In the genomic region with DNA sequence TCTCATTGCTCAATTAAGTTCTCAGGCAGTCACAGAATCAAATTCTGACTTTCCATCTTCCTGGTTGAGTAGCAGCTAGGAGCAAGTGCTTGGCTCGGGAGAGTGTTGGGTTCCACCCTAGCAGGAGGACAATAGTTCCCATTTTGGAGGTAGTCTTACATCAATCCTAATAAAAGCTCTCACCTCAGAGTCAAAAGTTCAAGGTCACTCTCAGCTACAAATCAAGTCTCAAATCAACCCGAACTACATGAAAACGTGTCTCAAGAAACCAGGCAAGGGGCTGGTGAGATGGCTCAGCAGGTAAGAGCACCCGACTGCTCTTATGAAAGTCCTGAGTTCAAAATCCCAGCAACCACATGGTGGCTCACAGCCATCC, we compare ENCODE assay signal across 24 mouse cellular contexts.
"Had no signal": no experiment of that assay in that cellular context is flagged by ENCODE, and none has a peak within 500 bp of the region (broad histone marks: within the 10 kb centered on the region; RNA-seq: fewer than 3 reads in every experiment).

No protein-coding gene starts in this region.

- H3K27ac ChIP-seq: heart, adult 2 months; heart, embryonic 13.5 days; heart, embryonic 15.5 days; hindbrain, embryonic 13.5 days; hindbrain, embryonic 15.5 days; hindbrain, postnatal 0 days; kidney, embryonic 15.5 days; kidney, postnatal 0 days; limb, embryonic 12.5 days; liver, embryonic 13.5 days had no signal

- H3K9me3 ChIP-seq: heart, embryonic 13.5 days; heart, embryonic 15.5 days; hindbrain, embryonic 13.5 days; hindbrain, embryonic 15.5 days; kidney, embryonic 15.5 days; limb, embryonic 12.5 days; liver, embryonic 13.5 days had no signal

- DNase-seq: gastrocnemius, postnatal 14 days; gastrocnemius, postnatal 36 days; heart, adult 11 months; heart, adult 2 months; heart, postnatal 14 days; heart, postnatal 36 days; kidney, adult 11 months; kidney, adult 2 months; kidney, adult 9 months; kidney, postnatal 14 days; kidney, postnatal 36 days; layer of hippocampus, adult 9-11 months; layer of hippocampus, postnatal 36 days; left cerebral cortex, postnatal 4 days; liver; liver, embryonic 13.5 days had no signal

- H3K4me3 ChIP-seq: heart, adult 2 months; heart, embryonic 13.5 days; heart, embryonic 15.5 days; hindbrain, embryonic 13.5 days; hindbrain, embryonic 15.5 days; kidney, embryonic 15.5 days; limb, embryonic 12.5 days; liver, embryonic 13.5 days had no signal

- H3K27me3 ChIP-seq: heart, embryonic 13.5 days; heart, embryonic 15.5 days; hindbrain, embryonic 13.5 days; hindbrain, embryonic 15.5 days; kidney, embryonic 15.5 days; limb, embryonic 12.5 days; liver, embryonic 13.5 days had no signal
